Mouse (Mus musculus) hindbrain, embryonic 11.5 days (tissue): ENCODE results near the gene Arf1. TPM values are rescaled to one million over a fixed set of nuclear protein-coding genes. Genes with fewer than 3 reads are reported as not detected.

ENCODE experiments used
- ATAC-seq: fragments of 200-750 bp; cut with Nextera tagmentation; 2 replicates; pipeline ENCODE4 v1.8.0; 2017; ENCODE audit warnings: mild to moderate bottlenecking, moderate TSS enrichment, moderate library complexity; ENCODE audit not compliant: low FRiP score
- DNase-seq: peaks from one replicate; pipeline ENCODE4 v3.0.0-alpha.2; 2015; ENCODE audit warnings: low spot score
- H3K27ac ChIP-seq: fragments of 300-500 bp; sonication (generic); 2 replicates; pipeline ENCODE4 v1.5.1; 2014; ENCODE audit warnings: mild to moderate bottlenecking, low read depth, low read length
- H3K27me3 ChIP-seq: fragments of 300-500 bp; sonication (generic); 2 replicates; pipeline ENCODE4 v1.6.1; 2014; ENCODE audit warnings: mild to moderate bottlenecking, low read length, moderate library complexity, mixed read lengths; ENCODE audit not compliant: control insufficient read depth, insufficient read depth
- H3K36me3 ChIP-seq: fragments of 300-500 bp; sonication (generic); 2 replicates; pipeline ENCODE4 v1.6.1; 2014; ENCODE audit warnings: mild to moderate bottlenecking, low read length, moderate library complexity, mixed read lengths; ENCODE audit not compliant: control insufficient read depth, insufficient read depth
- H3K4me1 ChIP-seq: fragments of 300-500 bp; sonication (generic); replicated peaks from 2 replicates; pipeline ENCODE4 v1.6.1; 2014; ENCODE audit warnings: low read length, mixed read lengths; ENCODE audit not compliant: control insufficient read depth, insufficient read depth
- H3K4me2 ChIP-seq: fragments of 300-500 bp; sonication (generic); replicated peaks from 2 replicates; pipeline ENCODE4 v1.6.1; 2014; ENCODE audit warnings: mild to moderate bottlenecking, low read depth, low read length
- H3K4me3 ChIP-seq: fragments of 300-500 bp; sonication (generic); 2 replicates; pipeline ENCODE4 v1.5.1; 2014; ENCODE audit warnings: low read depth, low read length
- H3K9ac ChIP-seq: fragments of 300-500 bp; sonication (generic); 2 replicates; pipeline ENCODE4 v1.6.1; 2014; ENCODE audit warnings: low read depth, low read length
- H3K9me3 ChIP-seq: fragments of 300-500 bp; sonication (generic); 2 replicates; pipeline ENCODE4 v1.6.1; 2016; ENCODE audit warnings: low read length; ENCODE audit not compliant: control insufficient read depth
- WGBS: fragments of 180-500 bp; shearing (Covaris S2); extraction: QIAGEN DNeasy Blood & Tissue Kit; methylation state at CpG from one replicate; pipeline ENCODE4 v1.1.7; 2014; 5-methylcytosine and 5-hydroxymethylcytosine counted together
- polyA plus RNA-seq: library from polyadenylated mRNA; unstranded; fragments of >200 nt; fragmentation: Nextera tagmentation; extraction: Ambion mirVana; gene quantifications from 2 replicates; pipeline ENCODE4 v1.2.1, GENCODE M21; 2014

Gene Arf1
- polyA plus RNA-seq, 1 experiment from 2014 or later: 610 TPM

GRCm38 (mm10) chr11:59170549-59170948 is 57.5 kb downstream of the Arf1 start:
- Histone ChIP-seq H3K36me3 (no peaks in the 10 kb centered on the region), H3K4me2 (no peak overlapping the region), H3K4me3 (no peak overlapping the region), H3K27ac (no peak overlapping the region), H3K4me1 (no peaks in the 10 kb centered on the region), H3K27me3 (peaks cover 13% of the 10 kb centered on the region), H3K9me3 (no peaks in the 10 kb centered on the region), H3K9ac (no peak overlapping the region)
- DNase-seq (no peak), ATAC-seq (no peak)
- 80% methylated on average over 4 of the region's 4 CpGs for WGBS

- H3K27ac ChIP-seq: no peak overlapping the region
- no peaks in the 10 kb centered on the region for H3K4me1 ChIP-seq
- 68% methylated on average over 3 of the region's 3 CpGs for WGBS
- no peaks in the 10 kb centered on the region for H3K36me3 ChIP-seq
- H3K9me3 ChIP-seq: no peaks in the 10 kb centered on the region
- ATAC-seq (no peak), DNase-seq (no peak)
- no peak overlapping the region for H3K4me2 ChIP-seq
- peaks cover 5% of the 10 kb centered on the region for H3K27me3 ChIP-seq
- no peak overlapping the region for H3K9ac ChIP-seq
- H3K4me3 ChIP-seq: no peak overlapping the region
Observed at GRCm38 (mm10) chr11:59169807-59170206, 58.3 kb downstream of the Arf1 start.

- no peak overlapping the region for H3K9ac ChIP-seq
- H3K27me3 ChIP-seq: no peaks in the 10 kb centered on the region
- H3K4me1 ChIP-seq: peaks cover 3% of the 10 kb centered on the region
- 59% methylated on average over 2 of the region's 2 CpGs for WGBS
- H3K9me3 ChIP-seq: no peaks in the 10 kb centered on the region
- no peak overlapping the region for H3K27ac ChIP-seq
- no peak for ATAC-seq
- no peak overlapping the region for H3K4me2 ChIP-seq
- no peaks in the 10 kb centered on the region for H3K36me3 ChIP-seq
- no peak for DNase-seq
- H3K4me3 ChIP-seq: no peak overlapping the region
Observed at GRCm38 (mm10) chr11:59165616-59166241, 62.3 kb downstream of the Arf1 start.

- Histone ChIP-seq H3K27me3 (no peaks in the 10 kb centered on the region), H3K27ac (peak overlapping the region; percentile 94; the same call in 1 of the 2 replicates), H3K9ac (peak overlapping the region; percentile 86; the same call in 1 of the 2 replicates), H3K4me2 (peak overlapping the region; percentile 50), H3K4me1 (peaks cover 3% of the 10 kb centered on the region), H3K4me3 (peak overlapping the region; percentile 71; the same call in 1 of the 2 replicates), H3K9me3 (no peaks in the 10 kb centered on the region), H3K36me3 (no peaks in the 10 kb centered on the region)
- ATAC-seq (no peak), DNase-seq (no peak)
- WGBS: 88% methylated on average over 9 of the region's 9 CpGs
Observed at GRCm38 (mm10) chr11:59164384-59164783, 63.7 kb downstream of the Arf1 start.

- H3K9ac ChIP-seq: peak within 1 kb of the TSS; percentile 86
- peak within 1 kb of the TSS; percentile 71 for H3K4me3 ChIP-seq
- peak within 1 kb of the TSS; percentile 59 for H3K4me2 ChIP-seq
- peak within 1 kb of the TSS; percentile 94 for H3K27ac ChIP-seq
- ATAC-seq (peak; percentile 99), DNase-seq (peak; percentile 96)
- H3K36me3 ChIP-seq: no peaks in the 10 kb centered on the region
- H3K9me3 ChIP-seq: no peaks in the 10 kb centered on the region
- H3K27me3 ChIP-seq: no peaks in the 10 kb centered on the region
- H3K4me1 ChIP-seq: peaks cover 3% of the 10 kb centered on the region
- 3% methylated on average over 66 of the region's 68 CpGs for WGBS
Observed at GRCm38 (mm10) chr11:59163255-59164236, 64.5 kb downstream of the Arf1 start, which contains the start of gene Iba57. Gene Iba57 (minus strand): TSS chr11:59163739.

GRCm38 (mm10) chr11:59162443-59163254 is 65.4 kb downstream of the Arf1 start:
- no peak; the same call in 1 of the 2 replicates for ATAC-seq
- no peak for DNase-seq
- Histone ChIP-seq H3K36me3 (peaks cover 2% of the 10 kb centered on the region; the same call in 1 of the 2 replicates), H3K9me3 (no peaks in the 10 kb centered on the region), H3K27me3 (no peaks in the 10 kb centered on the region), H3K27ac (peak overlapping the region; percentile 94; the same call in 1 of the 2 replicates), H3K4me1 (peaks cover 3% of the 10 kb centered on the region), H3K4me3 (peak overlapping the region; percentile 71), H3K4me2 (peak overlapping the region; percentile 59), H3K9ac (peak overlapping the region; percentile 54; the same call in 1 of the 2 replicates)
- WGBS: 65% methylated on average over 9 of the region's 9 CpGs

Other genes with a start within 250 kb of the Arf1 start
- 0.10 and 0.19 TPM in 2 replicates for gene Obscn, start 91.9 kb downstream of the Arf1 start, polyA plus RNA-seq
- 2.0 and 2.6 TPM in 2 replicates for gene Iba57, start 64.5 kb downstream of the Arf1 start, polyA plus RNA-seq
- gene Gjc2, start 45.1 kb downstream of the Arf1 start, polyA plus RNA-seq: not detected in 2 replicates
- 105 and 107 TPM in 2 replicates for gene Guk1, start 36.1 kb downstream of the Arf1 start, polyA plus RNA-seq
- 87.4 and 96.7 TPM in 2 replicates for gene Mrpl55, start 25.8 kb downstream of the Arf1 start, polyA plus RNA-seq
- 33.4 and 40.9 TPM in 2 replicates for gene 2310033P09Rik, start 19.9 kb downstream of the Arf1 start, polyA plus RNA-seq
- 3.9 and 4.0 TPM in 2 replicates for gene Wnt3a, start 62.5 kb upstream of the Arf1 start, polyA plus RNA-seq
- 2.7 and 3.8 TPM in 2 replicates for gene Wnt9a, start 78.7 kb upstream of the Arf1 start, polyA plus RNA-seq
- not detected in 2 replicates for gene Prss38, start 147.4 kb upstream of the Arf1 start, polyA plus RNA-seq
- 12.2 and 13.0 TPM in 2 replicates for gene Jmjd4, start 221.8 kb upstream of the Arf1 start, polyA plus RNA-seq
- 183 and 195 TPM in 2 replicates for gene Snap47, start 222.9 kb upstream of the Arf1 start, polyA plus RNA-seq
- gene Zfp867, start 244.2 kb upstream of the Arf1 start, polyA plus RNA-seq: 12.0 and 13.3 TPM in 2 replicates